Mouse (Mus musculus): ENCODE measurements around the gene Igsf11. TPM values are rescaled to one million over a fixed set of nuclear protein-coding genes. Genes with fewer than 3 reads are reported as not detected.
"Not testable (repeated sequence)": the region's sequence is repeated elsewhere in the genome, so short reads cannot be mapped to it uniquely, and the experiment has no call there.

The Igsf11 gene
- total RNA-seq, 2 experiments from 2014 or later, result 0.19 to 0.32 TPM

GRCm38 (mm10) chr16:38982508-38983236, 90.2 kb downstream of the Igsf11 start:
- DNase-seq (ENCODE audit: low spot score), result no peak

GRCm38 (mm10) chr16:38983850-38984249, 91.4 kb downstream of the Igsf11 start:
- DNase-seq (ENCODE audit: low spot score), result not testable (repeated sequence)

GRCm38 (mm10) chr16:38985411-38985810, 92.9 kb downstream of the Igsf11 start:
- DNase-seq (ENCODE audit: low spot score), result no peak

- DNase-seq (ENCODE audit: low spot score), result no peak
Measured at GRCm38 (mm10) chr16:38986410-38986809, 93.9 kb downstream of the Igsf11 start.

- DNase-seq (ENCODE audit: low spot score), result no peak
Measured at GRCm38 (mm10) chr16:38993711-38994110, 101.2 kb downstream of the Igsf11 start.

GRCm38 (mm10) chr16:38998496-38999258, 106.2 kb downstream of the Igsf11 start:
- DNase-seq (ENCODE audit: low spot score), result no peak

GRCm38 (mm10) chr16:38999298-38999697, 106.8 kb downstream of the Igsf11 start:
- no peak for DNase-seq (ENCODE audit: low spot score)

GRCm38 (mm10) chr16:39006978-39007377, 114.5 kb downstream of the Igsf11 start:
- DNase-seq (ENCODE audit: low spot score), result no peak

- no peak for DNase-seq (ENCODE audit: low spot score)
Measured at GRCm38 (mm10) chr16:39019449-39019848, 127.0 kb downstream of the Igsf11 start.

- no peak for DNase-seq (ENCODE audit: low spot score)
Measured at GRCm38 (mm10) chr16:39025989-39026736, 133.7 kb downstream of the Igsf11 start.

- no peak for DNase-seq (ENCODE audit: low spot score)
Measured at GRCm38 (mm10) chr16:39031350-39031749, 138.9 kb downstream of the Igsf11 start.

- no peak for DNase-seq (ENCODE audit: low spot score)
Measured at GRCm38 (mm10) chr16:39037257-39037656, 144.8 kb downstream of the Igsf11 start.

- no peak for DNase-seq (ENCODE audit: low spot score)
Measured at GRCm38 (mm10) chr16:39044381-39044780, 151.9 kb downstream of the Igsf11 start.

GRCm38 (mm10) chr16:39048889-39049288, 156.4 kb downstream of the Igsf11 start:
- DNase-seq (ENCODE audit: low spot score), result no peak

- no peak for DNase-seq (ENCODE audit: low spot score)
Measured at GRCm38 (mm10) chr16:39052971-39053370, 160.5 kb downstream of the Igsf11 start.

- no peak for DNase-seq (ENCODE audit: low spot score)
Measured at GRCm38 (mm10) chr16:39053779-39054178, 161.3 kb downstream of the Igsf11 start.

GRCm38 (mm10) chr16:39056061-39056460, 163.6 kb downstream of the Igsf11 start:
- no peak for DNase-seq (ENCODE audit: low spot score)

- DNase-seq (ENCODE audit: low spot score), result no peak
Measured at GRCm38 (mm10) chr16:39056961-39057360, 164.5 kb downstream of the Igsf11 start.

- no peak for DNase-seq (ENCODE audit: low spot score)
Measured at GRCm38 (mm10) chr16:39058869-39059268, 166.4 kb downstream of the Igsf11 start.

- no peak for DNase-seq (ENCODE audit: low spot score)
Measured at GRCm38 (mm10) chr16:39062596-39062995, 170.1 kb downstream of the Igsf11 start.

GRCm38 (mm10) chr16:39065576-39065975, 173.1 kb downstream of the Igsf11 start:
- no peak for DNase-seq (ENCODE audit: low spot score)

- no peak for DNase-seq (ENCODE audit: low spot score)
Measured at GRCm38 (mm10) chr16:39071431-39071830, 179.0 kb downstream of the Igsf11 start.
